Mouse (Mus musculus): Measurements from ENCODE around the gene Ndufa4. TPM values are rescaled to one million over a fixed set of nuclear protein-coding genes. Genes with fewer than 3 reads are reported as not detected.
"Not testable (repeated sequence)": the region's sequence is repeated elsewhere in the genome, so short reads cannot be mapped to it uniquely, and the experiment has no call there.

Gene Ndufa4
- polyA plus RNA-seq, 1 experiment from 2014 or later = 957 TPM

DNA sequence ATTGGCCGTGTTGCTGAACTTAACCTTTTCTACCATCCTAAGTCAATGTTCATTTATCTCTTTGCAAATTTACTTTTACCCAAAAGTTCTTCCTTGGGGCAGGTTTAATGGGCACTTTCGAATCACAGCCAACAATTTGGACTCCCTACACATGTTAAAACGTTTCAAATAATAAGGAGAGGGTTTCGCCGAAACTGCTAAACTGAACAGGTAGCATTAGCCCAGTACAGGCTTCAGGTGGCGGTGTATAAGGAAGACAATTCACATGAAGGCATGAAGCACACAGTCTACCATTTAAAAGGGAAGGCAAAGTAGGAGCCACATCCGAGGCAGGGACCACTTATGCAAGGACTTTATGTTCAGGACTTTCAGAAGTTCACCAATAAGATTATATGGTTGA lies 873 bp upstream of the Ndufa4 start:
- H3K9ac ChIP-seq (ENCODE audit: low read depth, low read length) = peak overlapping the region; percentile 94
- H3K9me3 ChIP-seq (ENCODE audit: control insufficient read depth, low read length) = no peaks in the 10 kb centered on the region
- H3K27ac ChIP-seq (replicated peaks; ENCODE audit: low read depth, low read length) = peak overlapping the region; percentile 84
- no peaks in the 10 kb centered on the region for H3K27me3 ChIP-seq (replicated peaks; ENCODE audit: control insufficient read depth, insufficient read depth, low read length)
- peaks cover 12% of the 10 kb centered on the region; the same call in 1 of the 2 replicates for H3K4me1 ChIP-seq (ENCODE audit: control insufficient read depth, insufficient read depth, low read length)
- H3K4me2 ChIP-seq (ENCODE audit: low read depth, low read length) = peak overlapping the region; percentile 77
- 24% methylated on average over 7 of the region's 7 CpGs for WGBS
- ATAC-seq (ENCODE audit: low read depth) = no peak
- peak; percentile 17 for DNase-seq (ENCODE audit: low spot score)
- peaks cover 19% of the 10 kb centered on the region for H3K36me3 ChIP-seq (ENCODE audit: control insufficient read depth, insufficient read depth, low read length)
- H3K4me3 ChIP-seq (ENCODE audit: low read depth, low read length) = peak overlapping the region; percentile 88

DNA sequence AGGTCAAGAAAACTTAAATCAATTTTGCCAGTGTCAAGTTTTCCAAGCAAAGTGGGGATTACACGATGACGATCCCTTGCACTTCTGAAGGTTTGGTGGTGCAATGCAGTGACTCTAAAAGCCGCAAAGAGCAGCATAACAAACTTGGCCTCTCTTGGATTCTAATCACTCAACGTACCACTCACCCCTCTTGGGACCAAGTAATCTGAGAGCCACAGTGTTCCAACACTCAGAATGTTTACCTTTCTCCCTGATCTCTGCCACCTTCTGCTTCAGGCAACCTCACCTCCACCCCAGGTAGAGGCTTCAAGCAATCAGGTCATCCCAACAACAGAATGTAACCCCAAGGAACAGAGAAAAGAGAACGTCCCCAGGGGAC lies 418 bp downstream of the Ndufa4 start:
- Histone ChIP-seq H3K9ac (ENCODE audit: low read depth, low read length) (peak overlapping the region; percentile 94), H3K27ac (replicated peaks; ENCODE audit: low read depth, low read length) (peak overlapping the region; percentile 84), H3K27me3 (replicated peaks; ENCODE audit: control insufficient read depth, insufficient read depth, low read length) (no peaks in the 10 kb centered on the region), H3K4me2 (ENCODE audit: low read depth, low read length) (peak overlapping the region; percentile 77), H3K36me3 (ENCODE audit: control insufficient read depth, insufficient read depth, low read length) (peaks cover 32% of the 10 kb centered on the region), H3K4me1 (ENCODE audit: control insufficient read depth, insufficient read depth, low read length) (peaks cover 12% of the 10 kb centered on the region; the same call in 1 of the 2 replicates), H3K4me3 (ENCODE audit: low read depth, low read length) (peak overlapping the region; percentile 88), H3K9me3 (ENCODE audit: control insufficient read depth, low read length) (no peaks in the 10 kb centered on the region)
- peak; percentile 45 for DNase-seq (ENCODE audit: low spot score)
- peak; percentile 19 for ATAC-seq (ENCODE audit: low read depth)
- WGBS = 1% methylated on average over 5 of the region's 5 CpGs

DNA sequence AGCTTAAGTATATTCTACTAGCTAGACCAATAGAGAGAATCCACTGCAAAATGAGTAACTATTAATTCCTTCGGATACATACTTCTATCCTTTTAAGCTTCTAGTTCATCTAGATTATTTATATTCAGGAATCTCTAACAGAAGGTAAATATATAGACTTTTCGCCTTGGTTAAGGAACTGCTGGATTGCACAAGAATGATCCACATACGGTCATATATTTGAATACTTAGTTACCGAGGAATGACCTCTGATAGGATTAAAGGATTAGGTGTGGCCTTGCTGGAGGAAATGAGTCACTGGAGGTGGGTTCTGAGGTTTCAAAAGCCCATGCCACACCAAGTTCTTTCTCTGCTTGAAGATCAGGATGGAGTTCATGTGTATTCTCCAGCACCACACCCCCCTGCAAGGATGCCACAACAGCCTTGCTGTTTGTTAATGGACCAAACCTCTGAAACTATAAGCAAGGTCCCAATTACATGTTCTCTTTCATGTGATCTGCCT lies 6.4 kb downstream of the Ndufa4 start:
- Histone ChIP-seq H3K27me3 (replicated peaks; ENCODE audit: control insufficient read depth, insufficient read depth, low read length) (no peaks in the 10 kb centered on the region), H3K9me3 (ENCODE audit: control insufficient read depth, low read length) (no peaks in the 10 kb centered on the region), H3K9ac (ENCODE audit: low read depth, low read length) (no peak overlapping the region), H3K4me1 (ENCODE audit: control insufficient read depth, insufficient read depth, low read length) (peaks cover 3% of the 10 kb centered on the region; the same call in 1 of the 2 replicates), H3K27ac (replicated peaks; ENCODE audit: low read depth, low read length) (no peak overlapping the region), H3K4me3 (ENCODE audit: low read depth, low read length) (no peak overlapping the region), H3K4me2 (ENCODE audit: low read depth, low read length) (no peak overlapping the region), H3K36me3 (ENCODE audit: control insufficient read depth, insufficient read depth, low read length) (peaks cover 63% of the 10 kb centered on the region)
- ATAC-seq (ENCODE audit: low read depth) (no peak), DNase-seq (ENCODE audit: low spot score) (no peak)
- 83% methylated on average over 4 of the region's 4 CpGs for WGBS

DNA sequence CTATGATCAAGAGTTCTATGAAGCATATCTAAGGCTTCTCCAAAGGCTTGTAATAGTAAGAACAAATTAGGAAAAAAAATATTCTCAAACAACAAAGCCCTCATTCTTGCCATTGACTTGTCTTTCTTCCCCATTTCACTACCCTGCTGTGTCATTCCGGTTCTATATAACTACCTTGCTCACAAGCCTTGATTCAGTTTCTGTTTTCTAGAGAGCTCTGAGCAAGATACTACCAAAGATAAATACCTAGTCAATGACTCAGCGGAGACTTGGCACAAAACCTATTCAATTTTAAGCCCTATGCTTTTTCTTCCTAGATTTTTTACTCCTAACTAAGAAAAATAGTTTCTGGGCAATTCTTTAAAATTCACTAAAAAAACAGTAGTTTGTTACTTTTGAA lies 31.9 kb downstream of the Ndufa4 start:
- H3K9me3 ChIP-seq (ENCODE audit: control insufficient read depth, low read length); H3K4me2 ChIP-seq (ENCODE audit: low read depth, low read length); H3K4me3 ChIP-seq (ENCODE audit: low read depth, low read length); DNase-seq (ENCODE audit: low spot score); H3K27me3 ChIP-seq (replicated peaks; ENCODE audit: control insufficient read depth, insufficient read depth, low read length); H3K9ac ChIP-seq (ENCODE audit: low read depth, low read length); ATAC-seq (ENCODE audit: low read depth); H3K36me3 ChIP-seq (ENCODE audit: control insufficient read depth, insufficient read depth, low read length); H3K27ac ChIP-seq (replicated peaks; ENCODE audit: low read depth, low read length); H3K4me1 ChIP-seq (ENCODE audit: control insufficient read depth, insufficient read depth, low read length): not testable (repeated sequence)
- no CpG with 5 or more reads among the region's 2 CpGs for WGBS

Other genes starting within 250 kb of the Ndufa4 start
- 71.3 and 72.2 TPM in 2 replicates for gene Phf14, start 312 bp upstream of the Ndufa4 start, polyA plus RNA-seq (2014; fragmentation: Nextera tagmentation; extraction: Ambion mirVana)